ENCODE assay signal across 45 mouse cellular contexts in genomic region chr5:134868506-134868905, GRCm38 (mm10). TPM values are rescaled to one million over a fixed set of nuclear protein-coding genes. Genes with fewer than 3 reads are reported as not detected.
DNase-seq lines count a peak whose midpoint lies in the region; ATAC-seq and TF ChIP-seq lines count a peak whose summit lies in the region.
"Had no signal": no experiment of that assay in that cellular context is flagged by ENCODE, and none has a peak within 500 bp of the region (broad histone marks: within the 10 kb centered on the region; RNA-seq: fewer than 3 reads in every experiment).

No protein-coding gene starts in this region.

- TF ChIP-seq EP300 in stomach, postnatal 0 days (optimal IDR thresholded peaks at IDR 0.05), result no peak

- no peak overlapping the region for H3K4me3 ChIP-seq in stomach, embryonic 14.5 days (ENCODE audit: low read depth, low read length)
- H3K4me3 ChIP-seq in stomach, postnatal 0 days (ENCODE audit: low read depth, low read length), result no peak overlapping the region
- H3K4me3 ChIP-seq in embryonic facial prominence, embryonic 11.5 days (ENCODE audit: low read depth, low read length), result no peak overlapping the region
- H3K4me3 ChIP-seq in limb, embryonic 10.5 days, result no peak overlapping the region
- H3K4me3 ChIP-seq in hindbrain, embryonic 14.5 days (replicated peaks; ENCODE audit: low read length), result no peak overlapping the region
- H3K4me3 ChIP-seq: gastrocnemius, adult 2 months; heart, embryonic 13.5 days; hindbrain, embryonic 15.5 days; kidney, embryonic 15.5 days; left cerebral cortex, adult 2 months; liver, embryonic 15.5 days; midbrain, embryonic 15.5 days; neural tube, embryonic 15.5 days had no signal

- no peaks in the 10 kb centered on the region for H3K36me3 ChIP-seq in stomach, embryonic 14.5 days (ENCODE audit: control insufficient read depth, insufficient read depth, low read length)
- no peaks in the 10 kb centered on the region for H3K36me3 ChIP-seq in stomach, postnatal 0 days (ENCODE audit: control insufficient read depth, insufficient read depth, low read length)
- no peaks in the 10 kb centered on the region for H3K36me3 ChIP-seq in embryonic facial prominence, embryonic 11.5 days (replicated peaks; ENCODE audit: control insufficient read depth, insufficient read depth, low read depth, low read length)
- no peaks in the 10 kb centered on the region for H3K36me3 ChIP-seq in limb, embryonic 10.5 days
- H3K36me3 ChIP-seq in hindbrain, embryonic 14.5 days (replicated peaks; ENCODE audit: control insufficient read depth, insufficient read depth), result no peaks in the 10 kb centered on the region
- H3K36me3 ChIP-seq: G1E; heart, embryonic 13.5 days; hindbrain, embryonic 15.5 days; kidney, embryonic 15.5 days; liver, embryonic 15.5 days; midbrain, embryonic 15.5 days; neural tube, embryonic 15.5 days had no signal

- H3K4me2 ChIP-seq in stomach, embryonic 14.5 days (replicated peaks; ENCODE audit: low read depth, low read length), result no peak overlapping the region
- H3K4me2 ChIP-seq in stomach, postnatal 0 days (replicated peaks; ENCODE audit: low read depth), result no peak overlapping the region
- no peak overlapping the region for H3K4me2 ChIP-seq in embryonic facial prominence, embryonic 11.5 days (ENCODE audit: low read depth, low read length)
- H3K4me2 ChIP-seq in hindbrain, embryonic 14.5 days (replicated peaks), result no peak overlapping the region
- H3K4me2 ChIP-seq: hindbrain, embryonic 15.5 days; liver, embryonic 15.5 days; midbrain, embryonic 15.5 days; neural tube, embryonic 15.5 days had no signal

- 68% methylated on average over 5 of the region's 5 CpGs for WGBS in stomach, embryonic 14.5 days
- WGBS in stomach, postnatal 0 days, result 54% methylated on average over 5 of the region's 5 CpGs
- WGBS in embryonic facial prominence, embryonic 11.5 days, result 71% methylated on average over 5 of the region's 5 CpGs
- 73% methylated on average over 5 of the region's 5 CpGs for WGBS in limb, embryonic 10.5 days
- WGBS in hindbrain, embryonic 14.5 days, result 84% methylated on average over 5 of the region's 5 CpGs

- peaks cover 13% of the 10 kb centered on the region; the same call in 1 of the 2 replicates for H3K4me1 ChIP-seq in stomach, embryonic 14.5 days (ENCODE audit: control insufficient read depth, insufficient read depth, low read length)
- H3K4me1 ChIP-seq in stomach, postnatal 0 days (replicated peaks; ENCODE audit: control insufficient read depth, insufficient read depth), result no peaks in the 10 kb centered on the region; the same call in 1 of the 2 replicates
- H3K4me1 ChIP-seq in embryonic facial prominence, embryonic 11.5 days (ENCODE audit: control insufficient read depth, insufficient read depth, low read length), result peaks cover 3% of the 10 kb centered on the region
- H3K4me1 ChIP-seq in limb, embryonic 10.5 days, result peaks cover 43% of the 10 kb centered on the region
- H3K4me1 ChIP-seq in hindbrain, embryonic 14.5 days (replicated peaks; ENCODE audit: control insufficient read depth, insufficient read depth, low read length), result no peaks in the 10 kb centered on the region
- H3K4me1 ChIP-seq: hindbrain, embryonic 15.5 days; liver, embryonic 15.5 days; midbrain, embryonic 15.5 days; neural tube, embryonic 15.5 days had no signal

- no peak for DNase-seq in stomach, postnatal 0 days (ENCODE audit: low spot score)
- DNase-seq in embryonic facial prominence, embryonic 11.5 days (ENCODE audit: low spot score), result no peak
- DNase-seq in limb, embryonic 10.5 days (ENCODE audit: low spot score), result no peak
- no peak for DNase-seq in adrenal gland, adult 18-20 months (ENCODE audit: low spot score in 2 of 2)
- DNase-seq in hindbrain, embryonic 14.5 days (ENCODE audit: low spot score), result no peak
- DNase-seq: adrenal gland, adult 2 months; adrenal gland, postnatal 36 days; cerebellum, adult 2 months; cerebellum, postnatal 14 days; gastrocnemius, adult 2 months; kidney, adult 18-20 months; kidney, postnatal 25 days; lung, postnatal 36 days; retina, postnatal 1 day; right cerebral cortex, postnatal 14 days; thymus, adult 18-20 months; thymus, postnatal 25 days had no signal

- no peak overlapping the region for H3K9ac ChIP-seq in stomach, embryonic 14.5 days (replicated peaks; ENCODE audit: low read depth, low read length)
- H3K9ac ChIP-seq in stomach, postnatal 0 days (ENCODE audit: low read length), result no peak overlapping the region
- no peak overlapping the region for H3K9ac ChIP-seq in embryonic facial prominence, embryonic 11.5 days (replicated peaks; ENCODE audit: low read length)
- H3K9ac ChIP-seq in hindbrain, embryonic 14.5 days, result no peak overlapping the region
- H3K9ac ChIP-seq: hindbrain, embryonic 15.5 days; kidney, embryonic 15.5 days; liver, embryonic 15.5 days; lung, embryonic 14.5 days; midbrain, embryonic 15.5 days; neural tube, embryonic 15.5 days had no signal

- peak overlapping the region; percentile 52; the same call in 1 of the 2 replicates for H3K27ac ChIP-seq in stomach, embryonic 14.5 days (ENCODE audit: low read length)
- H3K27ac ChIP-seq in stomach, postnatal 0 days (replicated peaks), result no peak overlapping the region
- H3K27ac ChIP-seq in embryonic facial prominence, embryonic 11.5 days (replicated peaks; ENCODE audit: low read depth, low read length), result peak overlapping the region; percentile 72; the same call in 1 of the 2 replicates
- peak overlapping the region; percentile 85 for H3K27ac ChIP-seq in limb, embryonic 10.5 days
- no peak overlapping the region for H3K27ac ChIP-seq in hindbrain, embryonic 14.5 days
- H3K27ac ChIP-seq: heart, embryonic 13.5 days; hindbrain, embryonic 15.5 days; left cerebral cortex, adult 2 months; liver, embryonic 15.5 days; midbrain, embryonic 15.5 days; neural tube, embryonic 15.5 days had no signal

- ATAC-seq in stomach, embryonic 14.5 days (ENCODE audit: insufficient number of reproducible peaks, insufficient read depth, low FRiP score, low read depth), result no peak
- no peak for ATAC-seq in stomach, postnatal 0 days (ENCODE audit: low FRiP score, low TSS enrichment)
- no peak for ATAC-seq in embryonic facial prominence, embryonic 11.5 days (replicated peaks; ENCODE audit: insufficient number of reproducible peaks, low FRiP score, low TSS enrichment, low read depth)
- no peak for ATAC-seq in cerebellum, adult (ENCODE audit: insufficient number of reproducible peaks, low FRiP score, low TSS enrichment)
- ATAC-seq in hindbrain, embryonic 14.5 days (ENCODE audit: low FRiP score), result no peak
- ATAC-seq: forebrain, embryonic 14.5 days; midbrain, embryonic 15.5 days; Patski had no signal

- no peaks in the 10 kb centered on the region for H3K9me3 ChIP-seq in stomach, embryonic 14.5 days (ENCODE audit: control insufficient read depth, low read depth, low read length)
- H3K9me3 ChIP-seq in stomach, postnatal 0 days (ENCODE audit: control insufficient read depth, low read length), result no peaks in the 10 kb centered on the region
- H3K9me3 ChIP-seq in embryonic facial prominence, embryonic 11.5 days (replicated peaks; ENCODE audit: control insufficient read depth, low read length), result no peaks in the 10 kb centered on the region
- no peaks in the 10 kb centered on the region for H3K9me3 ChIP-seq in limb, embryonic 10.5 days (replicated peaks)
- no peaks in the 10 kb centered on the region for H3K9me3 ChIP-seq in hindbrain, embryonic 14.5 days (ENCODE audit: control insufficient read depth, low read length)
- H3K9me3 ChIP-seq: G1E; heart, embryonic 13.5 days; hindbrain, embryonic 15.5 days; kidney, embryonic 15.5 days; liver, embryonic 15.5 days; midbrain, embryonic 15.5 days; neural tube, embryonic 15.5 days had no signal

- no peaks in the 10 kb centered on the region for H3K27me3 ChIP-seq in stomach, embryonic 14.5 days (ENCODE audit: control insufficient read depth, insufficient read depth, low read length)
- H3K27me3 ChIP-seq in stomach, postnatal 0 days (ENCODE audit: control insufficient read depth, insufficient read depth, low read length), result no peaks in the 10 kb centered on the region
- no peaks in the 10 kb centered on the region for H3K27me3 ChIP-seq in embryonic facial prominence, embryonic 11.5 days (ENCODE audit: control insufficient read depth, insufficient read depth, low read length)
- no peaks in the 10 kb centered on the region for H3K27me3 ChIP-seq in limb, embryonic 10.5 days (ENCODE audit: low read depth, poor library complexity, severe bottlenecking)
- no peaks in the 10 kb centered on the region for H3K27me3 ChIP-seq in hindbrain, embryonic 14.5 days (ENCODE audit: control insufficient read depth, insufficient read depth, low read length)
- H3K27me3 ChIP-seq: hindbrain, embryonic 15.5 days; kidney, embryonic 15.5 days; liver, embryonic 15.5 days; midbrain, embryonic 15.5 days; neural tube, embryonic 15.5 days; Patski had no signal

- no peak for TF ChIP-seq CTCF in stomach, postnatal 0 days (IDR thresholded peaks at IDR 0.05; ENCODE audit: low read depth)

RNA-seq across cellular contexts. Expression of gene Tmem270, which starts 38.0 kb away (rescaled TPM):
- polyA plus RNA-seq in stomach, embryonic 14.5 days (2014; fragmentation: Nextera tagmentation; extraction: Ambion mirVana), result not detected in 2 replicates
- not detected in 2 replicates for polyA plus RNA-seq in stomach, postnatal 0 days (2015; fragmentation: Nextera tagmentation; extraction: Ambion mirVana)
- polyA plus RNA-seq in embryonic facial prominence, embryonic 11.5 days (2014; fragmentation: Nextera tagmentation; extraction: Ambion mirVana), result not detected in 2 replicates
- not detected in 2 replicates for polyA plus RNA-seq in limb, embryonic 10.5 days (2016; fragmentation: Nextera tagmentation; extraction: Ambion mirVana)
- total RNA-seq in adrenal gland, adult 18-20 months (2021), result not detected
- not detected in 2 replicates for polyA plus RNA-seq in hindbrain, embryonic 14.5 days (2014; fragmentation: Nextera tagmentation; extraction: Ambion mirVana)
- total RNA-seq: adrenal gland, adult 2 months; adrenal gland, postnatal 36 days; G1E; gastrocnemius, adult 2 months; gastrocnemius, postnatal 4 days; heart, adult 8-10 months; heart, postnatal 10 days; hematopoietic stem cell, adult 5-6 weeks; layer of hippocampus, adult 18-20 months; layer of hippocampus, postnatal 14 days; left cerebral cortex, adult 2 months; left cerebral cortex, postnatal 25 days; liver, adult 2 months; megakaryocyte-erythroid progenitor cell, adult 5-6 weeks had no signal
- polyA plus RNA-seq: adrenal gland, adult 2 months; brain, embryonic 14.5 days; C2C12; cerebellum, adult 2 months; cortical plate, adult 2 months; forebrain, embryonic 14.5 days; frontal cortex, adult 2 months; G1E; heart, embryonic 13.5 days; hindbrain, embryonic 15.5 days; intestine, embryonic 14.5 days; kidney, embryonic 15.5 days; liver, adult 2 months; liver, embryonic 15.5 days; lung, embryonic 14.5 days; midbrain, embryonic 15.5 days; neural tube, embryonic 15.5 days; Patski; stomach, embryonic 16.5 days had no signal

RNA-seq across cellular contexts. Expression of gene Cldn13, which starts 46.8 kb away (rescaled TPM):
- 1.0 TPM in 1 of 2 replicates, not detected in the other for polyA plus RNA-seq in stomach, embryonic 14.5 days (2014; fragmentation: Nextera tagmentation; extraction: Ambion mirVana)
- polyA plus RNA-seq in stomach, postnatal 0 days (2015; fragmentation: Nextera tagmentation; extraction: Ambion mirVana), result 0.24 and 0.29 TPM in 2 replicates
- polyA plus RNA-seq in embryonic facial prominence, embryonic 11.5 days (2014; fragmentation: Nextera tagmentation; extraction: Ambion mirVana), result 3.5 and 3.6 TPM in 2 replicates
- polyA plus RNA-seq in limb, embryonic 10.5 days (2016; fragmentation: Nextera tagmentation; extraction: Ambion mirVana), result 2.1 and 2.3 TPM in 2 replicates
- not detected for total RNA-seq in adrenal gland, adult 18-20 months (2021)
- polyA plus RNA-seq in hindbrain, embryonic 14.5 days (2014; fragmentation: Nextera tagmentation; extraction: Ambion mirVana), result 0.50 TPM in 1 of 2 replicates, not detected in the other
- total RNA-seq: adrenal gland, adult 2 months; adrenal gland, postnatal 36 days; gastrocnemius, adult 2 months; gastrocnemius, postnatal 4 days; heart, adult 8-10 months; heart, postnatal 10 days; layer of hippocampus, adult 18-20 months; layer of hippocampus, postnatal 14 days; left cerebral cortex, adult 2 months; left cerebral cortex, postnatal 25 days; liver, adult 2 months had no signal
- polyA plus RNA-seq: adrenal gland, adult 2 months; C2C12; cerebellum, adult 2 months; cortical plate, adult 2 months; frontal cortex, adult 2 months; G1E; liver, adult 2 months; midbrain, embryonic 15.5 days; neural tube, embryonic 15.5 days; Patski had no signal

Comparison
In these comparisons a context has a peak if more than half of its experiments do, and no peak if none do; other contexts are left out.
1. H3K27ac ChIP-seq: peak in stomach, embryonic 14.5 days (single experiment), embryonic facial prominence, embryonic 11.5 days (single experiment) and limb, embryonic 10.5 days (single experiment); none in stomach, postnatal 0 days (single experiment) and hindbrain, embryonic 14.5 days (single experiment).